Mouse (Mus musculus) kidney, postnatal 0 days (tissue): Measurements from ENCODE around the gene Gpc6. TPM values are rescaled to one million over a fixed set of nuclear protein-coding genes. Genes with fewer than 3 reads are reported as not detected.

Experiments
- ATAC-seq: fragments of 200-750 bp; cut with Nextera tagmentation; replicated peaks from 2 replicates; pipeline ENCODE4 v1.8.0; 2017; ENCODE audit warnings: low read depth, moderate number of reproducible peaks, moderate TSS enrichment, moderate library complexity; ENCODE audit not compliant: low FRiP score
- DNase-seq: peaks from one replicate; pipeline ENCODE4 v3.0.0-alpha.2; 2016; ENCODE audit warnings: low spot score
- H3K27ac ChIP-seq: fragments of 300-500 bp; sonication (generic); 2 replicates; pipeline ENCODE4 v1.5.1; 2014; ENCODE audit warnings: mild to moderate bottlenecking
- H3K27me3 ChIP-seq: fragments of 300-500 bp; sonication (generic); 2 replicates; pipeline ENCODE4 v1.6.1; 2014; ENCODE audit warnings: low read length, mixed read lengths; ENCODE audit not compliant: insufficient read depth
- H3K36me3 ChIP-seq: fragments of 300-500 bp; sonication (generic); 2 replicates; pipeline ENCODE4 v1.6.1; 2014; ENCODE audit warnings: low read length, mixed read lengths; ENCODE audit not compliant: insufficient read depth
- H3K4me1 ChIP-seq: fragments of 300-500 bp; sonication (generic); replicated peaks from 2 replicates; pipeline ENCODE4 v1.6.1; 2014; ENCODE audit warnings: antibody characterized with exemption, low read length, mixed read lengths; ENCODE audit not compliant: insufficient read depth
- H3K4me2 ChIP-seq: fragments of 300-500 bp; sonication (generic); 2 replicates; pipeline ENCODE4 v1.6.1; 2014; ENCODE audit warnings: mild to moderate bottlenecking, low read length, moderate library complexity, mixed read lengths
- H3K4me3 ChIP-seq: fragments of 300-500 bp; sonication (generic); replicated peaks from 2 replicates; pipeline ENCODE4 v1.5.1; 2014; ENCODE audit warnings: low read depth, low read length
- H3K9ac ChIP-seq: fragments of 300-500 bp; sonication (generic); 2 replicates; pipeline ENCODE4 v1.6.1; 2014; ENCODE audit warnings: low read depth, low read length
- H3K9me3 ChIP-seq: fragments of 300-500 bp; sonication (generic); replicated peaks from 2 replicates; pipeline ENCODE4 v1.6.1; 2016; ENCODE audit warnings: low read length, inconsistent platforms, mixed read lengths
- CTCF ChIP-seq: IDR thresholded peaks from 2 replicates; pipeline ENCODE4 v1.5.1; 2016; ENCODE audit warnings: antibody characterized with exemption, low read depth, mild to moderate bottlenecking, moderate library complexity
- WGBS: fragments of 180-500 bp; shearing (Covaris S2); extraction: QIAGEN DNeasy Blood & Tissue Kit; methylation state at CpG from one replicate; pipeline ENCODE4 v1.1.7; 2014; 5-methylcytosine and 5-hydroxymethylcytosine counted together
- polyA plus RNA-seq: library from polyadenylated mRNA; unstranded; fragments of >200 nt; fragmentation: Nextera tagmentation; extraction: Ambion mirVana; gene quantifications from 2 replicates; pipeline ENCODE4 v1.2.1, GENCODE M21; 2015

Gpc6 gene
- polyA plus RNA-seq, 1 experiment from 2014 or later, result 46.4 TPM

GRCm38 (mm10) chr14:117499354-117499753 is 574.2 kb downstream of the Gpc6 start:
- H3K27me3 ChIP-seq, result no peaks in the 10 kb centered on the region
- H3K9ac ChIP-seq, result no peak overlapping the region
- H3K9me3 ChIP-seq, result no peaks in the 10 kb centered on the region
- no peak for ATAC-seq
- no peak for TF ChIP-seq CTCF
- no peak overlapping the region for H3K27ac ChIP-seq
- H3K36me3 ChIP-seq, result no peaks in the 10 kb centered on the region
- WGBS, result 93% methylated on average over 4 of the region's 4 CpGs
- DNase-seq, result no peak
- H3K4me3 ChIP-seq, result no peak overlapping the region
- H3K4me2 ChIP-seq, result no peak overlapping the region
- H3K4me1 ChIP-seq, result no peaks in the 10 kb centered on the region

- no peak for DNase-seq
- no peak overlapping the region for H3K4me2 ChIP-seq
- no peaks in the 10 kb centered on the region for H3K4me1 ChIP-seq
- H3K27me3 ChIP-seq, result no peaks in the 10 kb centered on the region
- 67% methylated on average over 2 of the region's 2 CpGs for WGBS
- no peaks in the 10 kb centered on the region for H3K9me3 ChIP-seq
- H3K27ac ChIP-seq, result no peak overlapping the region
- H3K4me3 ChIP-seq, result no peak overlapping the region
- ATAC-seq, result no peak
- H3K36me3 ChIP-seq, result no peaks in the 10 kb centered on the region
- no peak overlapping the region for H3K9ac ChIP-seq
- TF ChIP-seq CTCF, result no peak
Observed at GRCm38 (mm10) chr14:117514829-117515228, 589.7 kb downstream of the Gpc6 start.

GRCm38 (mm10) chr14:117519574-117519973 is 594.5 kb downstream of the Gpc6 start:
- Histone ChIP-seq H3K36me3 (no peaks in the 10 kb centered on the region), H3K4me3 (no peak overlapping the region), H3K4me1 (no peaks in the 10 kb centered on the region; the same call in 1 of the 2 replicates), H3K4me2 (no peak overlapping the region), H3K27ac (no peak overlapping the region), H3K9me3 (no peaks in the 10 kb centered on the region), H3K27me3 (no peaks in the 10 kb centered on the region), H3K9ac (no peak overlapping the region)
- no peak for ATAC-seq
- 46% methylated on average over 8 of the region's 8 CpGs for WGBS
- TF ChIP-seq CTCF, result no peak
- peak; percentile 67 for DNase-seq

- TF ChIP-seq CTCF, result no peak
- H3K4me3 ChIP-seq, result no peak overlapping the region
- H3K27me3 ChIP-seq, result no peaks in the 10 kb centered on the region
- H3K9me3 ChIP-seq, result no peaks in the 10 kb centered on the region
- H3K36me3 ChIP-seq, result no peaks in the 10 kb centered on the region
- 61% methylated on average over 2 of the region's 2 CpGs for WGBS
- no peak overlapping the region for H3K27ac ChIP-seq
- no peak overlapping the region for H3K9ac ChIP-seq
- no peak for ATAC-seq
- H3K4me2 ChIP-seq, result no peak overlapping the region
- DNase-seq, result no peak
- no peaks in the 10 kb centered on the region; the same call in 1 of the 2 replicates for H3K4me1 ChIP-seq
Observed at GRCm38 (mm10) chr14:117520706-117521105, 595.6 kb downstream of the Gpc6 start.

DNA sequence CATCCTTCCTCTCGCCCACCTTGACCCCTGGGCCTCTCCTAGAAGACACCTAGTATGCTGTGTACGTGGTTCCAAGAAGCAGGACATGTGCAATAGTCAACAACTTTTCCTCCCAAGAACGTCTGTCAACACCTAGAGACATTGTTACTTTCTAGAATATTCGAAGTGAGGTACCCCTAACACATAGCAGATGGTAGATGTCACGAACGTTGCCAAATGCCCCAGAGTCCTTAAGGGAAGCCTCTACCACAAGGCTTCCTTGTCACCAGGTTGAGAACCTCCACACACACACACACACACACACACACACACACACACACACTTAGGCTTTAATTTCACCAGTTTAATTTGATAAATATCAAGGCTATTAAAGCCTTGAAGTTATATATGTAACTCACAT is 600.0 kb downstream of the Gpc6 start:
- WGBS, result 85% methylated on average over 6 of the region's 6 CpGs
- no peaks in the 10 kb centered on the region; the same call in 1 of the 2 replicates for H3K4me1 ChIP-seq
- H3K4me2 ChIP-seq, result no peak overlapping the region
- no peak overlapping the region for H3K27ac ChIP-seq
- no peak overlapping the region for H3K9ac ChIP-seq
- no peaks in the 10 kb centered on the region for H3K27me3 ChIP-seq
- H3K36me3 ChIP-seq, result no peaks in the 10 kb centered on the region
- H3K9me3 ChIP-seq, result no peaks in the 10 kb centered on the region
- ATAC-seq, result no peak
- no peak for TF ChIP-seq CTCF
- no peak for DNase-seq
- H3K4me3 ChIP-seq, result no peak overlapping the region

- Histone ChIP-seq H3K4me1 (no peaks in the 10 kb centered on the region), H3K4me3 (no peak overlapping the region), H3K9me3 (no peaks in the 10 kb centered on the region), H3K27ac (no peak overlapping the region), H3K4me2 (no peak overlapping the region), H3K9ac (no peak overlapping the region), H3K36me3 (no peaks in the 10 kb centered on the region), H3K27me3 (no peaks in the 10 kb centered on the region)
- DNase-seq (no peak), ATAC-seq (no peak)
- no peak for TF ChIP-seq CTCF
- 93% methylated on average over 7 of the region's 7 CpGs for WGBS
Observed at GRCm38 (mm10) chr14:117527053-117527452, 601.9 kb downstream of the Gpc6 start.

GRCm38 (mm10) chr14:117529439-117529838 is 604.3 kb downstream of the Gpc6 start:
- TF ChIP-seq CTCF, result no peak
- no peak overlapping the region for H3K4me2 ChIP-seq
- DNase-seq (no peak), ATAC-seq (no peak)
- H3K9me3 ChIP-seq, result no peaks in the 10 kb centered on the region
- H3K4me3 ChIP-seq, result no peak overlapping the region
- no peaks in the 10 kb centered on the region for H3K36me3 ChIP-seq
- no peaks in the 10 kb centered on the region for H3K4me1 ChIP-seq
- no peak overlapping the region for H3K27ac ChIP-seq
- H3K27me3 ChIP-seq, result no peaks in the 10 kb centered on the region
- no peak overlapping the region for H3K9ac ChIP-seq
- 85% methylated on average over 3 of the region's 3 CpGs for WGBS
